Mouse (Mus musculus): ENCODE measurements around the gene Tmem170. TPM values are rescaled to one million over a fixed set of nuclear protein-coding genes. Genes with fewer than 3 reads are reported as not detected.
"Not testable (repeated sequence)": the region's sequence is repeated elsewhere in the genome, so short reads cannot be mapped to it uniquely, and the experiment has no call there.

Tmem170 gene
- polyA plus RNA-seq, 1 experiment from 2014 or later, result 4.3 TPM

GRCm38 (mm10) chr8:111870379-111870778 is 6.2 kb downstream of the Tmem170 start:
- no peak for ATAC-seq (ENCODE audit: low FRiP score, low read depth)
- Histone ChIP-seq H3K4me1 (replicated peaks) (peaks cover 2% of the 10 kb centered on the region; the same call in 1 of the 2 replicates), H3K9ac (no peak overlapping the region), H3K4me3 (no peak overlapping the region), H3K27ac (replicated peaks) (no peak overlapping the region), H3K9me3 (no peaks in the 10 kb centered on the region), H3K36me3 (peaks cover 7% of the 10 kb centered on the region; the same call in 1 of the 2 replicates), H3K27me3 (no peaks in the 10 kb centered on the region), H3K4me2 (no peak overlapping the region)
- WGBS, result 89% methylated on average over 3 of the region's 3 CpGs

- Histone ChIP-seq H3K9me3 (no peaks in the 10 kb centered on the region), H3K27me3 (no peaks in the 10 kb centered on the region), H3K4me1 (replicated peaks) (no peaks in the 10 kb centered on the region), H3K4me3 (no peak overlapping the region), H3K9ac (no peak overlapping the region), H3K27ac (replicated peaks) (no peak overlapping the region), H3K4me2 (no peak overlapping the region), H3K36me3 (peaks cover 7% of the 10 kb centered on the region; the same call in 1 of the 2 replicates)
- ATAC-seq (ENCODE audit: low FRiP score, low read depth), result no peak
- WGBS, result 66% methylated on average over 2 of the region's 2 CpGs
Observed at GRCm38 (mm10) chr8:111868664-111869063, 7.9 kb downstream of the Tmem170 start.

- WGBS, result 89% methylated on average over 6 of the region's 6 CpGs
- Histone ChIP-seq H3K4me1 (replicated peaks) (no peaks in the 10 kb centered on the region), H3K36me3 (peaks cover 7% of the 10 kb centered on the region; the same call in 1 of the 2 replicates), H3K4me2 (no peak overlapping the region), H3K9me3 (no peaks in the 10 kb centered on the region), H3K9ac (no peak overlapping the region), H3K4me3 (no peak overlapping the region), H3K27me3 (no peaks in the 10 kb centered on the region), H3K27ac (replicated peaks) (no peak overlapping the region)
- no peak for ATAC-seq (ENCODE audit: low FRiP score, low read depth)
Observed at GRCm38 (mm10) chr8:111865857-111866256, 10.7 kb downstream of the Tmem170 start.

- H3K36me3 ChIP-seq, result peaks cover 7% of the 10 kb centered on the region; the same call in 1 of the 2 replicates
- H3K27ac ChIP-seq (replicated peaks), result no peak overlapping the region
- no peak overlapping the region for H3K9ac ChIP-seq
- no peak overlapping the region for H3K4me3 ChIP-seq
- H3K27me3 ChIP-seq, result no peaks in the 10 kb centered on the region
- no peak overlapping the region for H3K4me2 ChIP-seq
- H3K4me1 ChIP-seq (replicated peaks), result no peaks in the 10 kb centered on the region
- 93% methylated on average over 8 of the region's 8 CpGs for WGBS
- ATAC-seq (ENCODE audit: low FRiP score, low read depth), result no peak
- H3K9me3 ChIP-seq, result no peaks in the 10 kb centered on the region
Observed at GRCm38 (mm10) chr8:111865130-111865852, 11.3 kb downstream of the Tmem170 start.

- H3K4me1 ChIP-seq (replicated peaks), result no peaks in the 10 kb centered on the region
- 94% methylated on average over 8 of the region's 8 CpGs for WGBS
Observed at GRCm38 (mm10) chr8:111864648-111865047, 11.9 kb downstream of the Tmem170 start.

GRCm38 (mm10) chr8:111863280-111863679 is 13.3 kb downstream of the Tmem170 start:
- Histone ChIP-seq H3K4me2 (no peak overlapping the region), H3K4me1 (replicated peaks) (no peaks in the 10 kb centered on the region), H3K9ac (no peak overlapping the region), H3K9me3 (no peaks in the 10 kb centered on the region), H3K27me3 (no peaks in the 10 kb centered on the region), H3K4me3 (no peak overlapping the region), H3K36me3 (peaks cover 7% of the 10 kb centered on the region; the same call in 1 of the 2 replicates), H3K27ac (replicated peaks) (no peak overlapping the region)
- no peak for ATAC-seq (ENCODE audit: low FRiP score, low read depth)
- 90% methylated on average over 4 of the region's 4 CpGs for WGBS

More at GRCm38 (mm10) chr8:111864648-111865047, 11.9 kb downstream of the Tmem170 start:
- Histone ChIP-seq H3K4me3 (no peak overlapping the region), H3K4me2 (no peak overlapping the region), H3K9me3 (no peaks in the 10 kb centered on the region), H3K27ac (replicated peaks) (no peak overlapping the region), H3K27me3 (no peaks in the 10 kb centered on the region), H3K9ac (no peak overlapping the region), H3K36me3 (peaks cover 7% of the 10 kb centered on the region; the same call in 1 of the 2 replicates)
- no peak for ATAC-seq (ENCODE audit: low FRiP score, low read depth)

- no peaks in the 10 kb centered on the region for H3K36me3 ChIP-seq
- ATAC-seq (ENCODE audit: low FRiP score, low read depth), result no peak
- no peaks in the 10 kb centered on the region for H3K9me3 ChIP-seq
- no peak overlapping the region for H3K27ac ChIP-seq (replicated peaks)
- H3K4me2 ChIP-seq, result no peak overlapping the region
- peaks cover 23% of the 10 kb centered on the region for H3K4me1 ChIP-seq (replicated peaks)
- H3K27me3 ChIP-seq, result no peaks in the 10 kb centered on the region
- no peak overlapping the region for H3K9ac ChIP-seq
- 90% methylated on average over 12 of the region's 12 CpGs for WGBS
- H3K4me3 ChIP-seq, result no peak overlapping the region
Observed at GRCm38 (mm10) chr8:111855977-111856376, 20.6 kb downstream of the Tmem170 start.

GRCm38 (mm10) chr8:111853861-111854501 is 22.6 kb downstream of the Tmem170 start, which contains the start of gene Cfdp1:
Gene Cfdp1 (minus strand): TSS chr8:111854291.
- peaks cover 26% of the 10 kb centered on the region for H3K4me1 ChIP-seq (replicated peaks)
- 0 out of 2 replicates have a peak within 1 kb of the TSS, but pooled peaks have one; percentile 28 for H3K27ac ChIP-seq (replicated peaks)
- ATAC-seq (ENCODE audit: low FRiP score, low read depth), result peak; percentile 100
- no peaks in the 10 kb centered on the region for H3K27me3 ChIP-seq
- H3K36me3 ChIP-seq, result no peaks in the 10 kb centered on the region
- H3K9me3 ChIP-seq, result no peaks in the 10 kb centered on the region
- under 1% methylated on average over 53 of the region's 53 CpGs for WGBS
- H3K4me3 ChIP-seq, result peak within 1 kb of the TSS; percentile 92
- peak within 1 kb of the TSS; percentile 85 for H3K9ac ChIP-seq
- H3K4me2 ChIP-seq, result peak within 1 kb of the TSS; percentile 84

GRCm38 (mm10) chr8:111853219-111853618 is 23.3 kb downstream of the Tmem170 start:
- H3K9me3 ChIP-seq; H3K36me3 ChIP-seq; H3K27ac ChIP-seq (replicated peaks); ATAC-seq (ENCODE audit: low FRiP score, low read depth); H3K27me3 ChIP-seq: not testable (repeated sequence)
- 58% methylated on average over 12 of the region's 12 CpGs for WGBS
- peaks cover 26% of the 10 kb centered on the region for H3K4me1 ChIP-seq (replicated peaks)
- H3K4me3 ChIP-seq, result peak overlapping the region; percentile 92
- peak overlapping the region; percentile 85 for H3K9ac ChIP-seq
- peak overlapping the region; percentile 84 for H3K4me2 ChIP-seq

- 94% methylated on average over 6 of the region's 6 CpGs for WGBS
- ATAC-seq (ENCODE audit: low FRiP score, low read depth), result no peak
Observed at GRCm38 (mm10) chr8:111846746-111847145, 29.8 kb downstream of the Tmem170 start.

GRCm38 (mm10) chr8:111835540-111835939 is 41.0 kb downstream of the Tmem170 start:
- Histone ChIP-seq H3K4me2 (no peak overlapping the region), H3K27ac (replicated peaks) (no peak overlapping the region), H3K9me3 (no peaks in the 10 kb centered on the region), H3K9ac (no peak overlapping the region), H3K36me3 (peaks cover 37% of the 10 kb centered on the region), H3K4me1 (replicated peaks) (no peaks in the 10 kb centered on the region), H3K4me3 (no peak overlapping the region), H3K27me3 (no peaks in the 10 kb centered on the region)
- WGBS, result 48% methylated on average over 1 of the region's 1 CpGs
- no peak for ATAC-seq (ENCODE audit: low FRiP score, low read depth)

More at GRCm38 (mm10) chr8:111846746-111847145, 29.8 kb downstream of the Tmem170 start:
- peaks cover 14% of the 10 kb centered on the region for H3K36me3 ChIP-seq
- H3K4me2 ChIP-seq, result no peak overlapping the region
- peaks cover 11% of the 10 kb centered on the region for H3K4me1 ChIP-seq (replicated peaks)
- no peak overlapping the region for H3K27ac ChIP-seq (replicated peaks)
- no peaks in the 10 kb centered on the region for H3K27me3 ChIP-seq
- no peak overlapping the region for H3K9ac ChIP-seq
- H3K4me3 ChIP-seq, result no peak overlapping the region
- H3K9me3 ChIP-seq, result no peaks in the 10 kb centered on the region

- no peak for ATAC-seq (ENCODE audit: low FRiP score, low read depth)
- Histone ChIP-seq H3K4me3 (no peak overlapping the region), H3K4me2 (no peak overlapping the region), H3K9ac (no peak overlapping the region), H3K36me3 (peaks cover 38% of the 10 kb centered on the region), H3K9me3 (no peaks in the 10 kb centered on the region), H3K27me3 (no peaks in the 10 kb centered on the region), H3K4me1 (replicated peaks) (no peaks in the 10 kb centered on the region), H3K27ac (replicated peaks) (no peak overlapping the region)
- WGBS, result 77% methylated on average over 6 of the region's 6 CpGs
Observed at GRCm38 (mm10) chr8:111834011-111834410, 42.5 kb downstream of the Tmem170 start.

Data from hindbrain, embryonic 15.5 days (tissue).